Mouse (Mus musculus): Measurements from ENCODE around the gene Mccc2. TPM values are rescaled to one million over a fixed set of nuclear protein-coding genes. Genes with fewer than 3 reads are reported as not detected.
"Not testable (repeated sequence)": the region's sequence is repeated elsewhere in the genome, so short reads cannot be mapped to it uniquely, and the experiment has no call there.

Gene Mccc2
- polyA plus RNA-seq (2014; fragmentation: Nextera tagmentation; extraction: Ambion mirVana) = 27.5 and 29.2 TPM in 2 replicates

DNA sequence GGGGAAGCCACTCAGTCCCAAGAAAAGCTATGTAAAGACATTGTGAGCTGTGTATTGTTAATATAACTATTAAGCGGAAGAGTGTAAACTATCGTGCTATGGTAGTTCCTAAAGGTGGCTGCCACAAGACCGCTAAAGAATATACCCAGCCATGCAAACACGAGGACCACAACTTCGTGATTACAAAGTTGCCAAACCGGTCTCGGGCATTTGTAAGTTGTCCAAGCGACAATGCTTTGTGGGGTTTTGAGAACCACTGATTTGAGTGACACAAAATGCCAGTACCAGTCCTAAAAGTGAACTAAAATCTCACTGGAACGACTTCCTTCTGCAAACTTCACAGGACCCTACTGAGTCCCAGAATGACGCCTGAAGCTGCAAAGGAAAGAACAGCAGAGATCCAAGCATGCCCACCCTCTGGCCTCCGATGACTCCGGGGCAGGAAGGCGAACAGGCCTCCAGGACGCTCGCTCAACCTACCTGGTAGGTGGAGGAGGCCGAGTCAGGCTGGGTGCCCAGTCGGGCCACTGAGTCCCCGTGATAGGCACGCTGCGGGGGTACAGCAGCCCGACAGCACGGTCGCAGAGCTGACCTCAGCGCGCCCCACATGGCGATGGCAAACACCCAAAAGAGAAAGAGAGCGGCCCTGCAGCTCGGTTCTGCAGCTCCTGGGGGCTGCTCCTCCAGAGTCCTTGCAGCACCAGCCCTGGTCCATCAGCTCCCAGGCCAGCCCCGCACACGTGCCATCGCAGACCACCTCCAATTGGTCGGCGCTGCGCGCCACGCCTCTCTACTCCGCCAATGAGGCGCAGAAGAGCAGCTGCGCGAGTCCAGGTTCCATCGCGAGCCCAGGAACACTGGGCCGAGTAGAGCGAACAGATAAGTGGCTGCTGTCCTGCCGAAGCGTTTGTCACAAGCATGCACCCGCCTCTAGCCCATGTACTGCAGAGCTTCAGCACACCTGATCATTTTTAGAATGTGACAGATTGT lies at the start of gene Mccc2:
Gene Mccc2, minus strand, starts transcription at position 734 of the 990 bp plus-strand sequence.
- peak; percentile 100 for ATAC-seq (ENCODE audit: insufficient number of reproducible peaks, insufficient read depth, low FRiP score, low read depth)

GRCm38 (mm10) chr13:100063936-100064335 lies 48.5 kb upstream of the Mccc2 start:
- H3K9ac ChIP-seq (ENCODE audit: low read length) = no peak overlapping the region
- no peaks in the 10 kb centered on the region for H3K9me3 ChIP-seq (ENCODE audit: control insufficient read depth, low read length)
- peak overlapping the region; percentile 27 to 37; a peak in 1 of 4 replicates for H3K27ac ChIP-seq (replicated peaks in 1 of 2; ENCODE audit: control insufficient read depth in 1 of 2, insufficient read depth in 1 of 2, low read depth in 2 of 2, low read length in 2 of 2)
- WGBS = 68% methylated on average over 3 of the region's 3 CpGs
- no peak overlapping the region for H3K4me3 ChIP-seq (ENCODE audit: control insufficient read depth in 1 of 2, insufficient read depth in 1 of 2, low read depth in 1 of 2, low read length in 2 of 2)
- H3K4me2 ChIP-seq (ENCODE audit: low read length) = no peak overlapping the region
- no peaks in the 10 kb centered on the region for H3K27me3 ChIP-seq (ENCODE audit: control insufficient read depth, insufficient read depth, low read length)
- ATAC-seq (ENCODE audit: insufficient number of reproducible peaks, insufficient read depth, low FRiP score, low read depth) = no peak
- H3K36me3 ChIP-seq (ENCODE audit: control insufficient read depth, insufficient read depth, low read length) = peaks cover 90% of the 10 kb centered on the region
- peaks cover 3 to 7% of the 10 kb centered on the region in 2 experiments for H3K4me1 ChIP-seq (ENCODE audit: control insufficient read depth in 2 of 2, insufficient read depth in 2 of 2, low read length in 2 of 2)

More for the DNA sequence above, at the start of gene Mccc2:
- H3K27ac ChIP-seq (replicated peaks in 1 of 2; ENCODE audit: control insufficient read depth in 1 of 2, insufficient read depth in 1 of 2, low read depth in 2 of 2, low read length in 2 of 2) = peak within 1 kb of the TSS; percentile 6 to 67; a peak in 3 of 4 replicates
- H3K36me3 ChIP-seq (ENCODE audit: control insufficient read depth, insufficient read depth, low read length) = peaks cover 5% of the 10 kb centered on the region
- no peaks in the 10 kb centered on the region for H3K27me3 ChIP-seq (ENCODE audit: control insufficient read depth, insufficient read depth, low read length)
- 5% methylated on average over 41 of the region's 47 CpGs for WGBS
- no peaks in the 10 kb centered on the region for H3K9me3 ChIP-seq (ENCODE audit: control insufficient read depth, low read length)
- peaks cover 0 to 9% of the 10 kb centered on the region in 2 experiments; a peak in 2 of 4 replicates for H3K4me1 ChIP-seq (ENCODE audit: control insufficient read depth in 2 of 2, insufficient read depth in 2 of 2, low read length in 2 of 2)
- H3K4me3 ChIP-seq (ENCODE audit: control insufficient read depth in 1 of 2, insufficient read depth in 1 of 2, low read depth in 1 of 2, low read length in 2 of 2) = peak within 1 kb of the TSS; percentile 72 to 83
- H3K4me2 ChIP-seq (ENCODE audit: low read length) = peak within 1 kb of the TSS; percentile 88
- H3K9ac ChIP-seq (ENCODE audit: low read length) = peak within 1 kb of the TSS; percentile 83

DNA sequence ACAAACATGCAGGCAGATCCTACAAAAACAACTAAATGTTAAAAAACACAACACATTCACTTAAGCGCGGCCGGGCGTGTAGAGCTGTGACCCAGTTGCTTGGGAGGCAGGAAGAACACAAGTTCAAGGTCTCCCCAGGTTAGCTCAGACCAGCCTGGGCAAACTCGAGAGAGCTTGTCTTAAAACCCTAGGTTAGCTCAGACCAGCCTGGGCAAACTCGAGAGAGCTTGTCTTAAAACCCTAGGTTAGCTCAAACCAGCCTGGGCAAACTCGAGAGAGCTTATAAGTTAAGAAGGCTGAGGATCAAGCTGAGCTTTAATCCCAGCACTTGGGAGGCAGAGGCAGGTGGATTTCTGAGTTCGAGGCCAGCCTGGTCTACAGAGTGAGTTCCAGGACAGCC lies 42.3 kb upstream of the Mccc2 start:
- not testable (repeated sequence) for ATAC-seq (ENCODE audit: insufficient number of reproducible peaks, insufficient read depth, low FRiP score, low read depth); H3K27me3 ChIP-seq (ENCODE audit: control insufficient read depth, insufficient read depth, low read length); H3K27ac ChIP-seq (replicated peaks in 1 of 2; ENCODE audit: control insufficient read depth in 1 of 2, insufficient read depth in 1 of 2, low read depth in 2 of 2, low read length in 2 of 2); H3K4me3 ChIP-seq (ENCODE audit: control insufficient read depth in 1 of 2, insufficient read depth in 1 of 2, low read depth in 1 of 2, low read length in 2 of 2); H3K9ac ChIP-seq (ENCODE audit: low read length); H3K4me1 ChIP-seq (ENCODE audit: control insufficient read depth in 2 of 2, insufficient read depth in 2 of 2, low read length in 2 of 2); H3K4me2 ChIP-seq (ENCODE audit: low read length); H3K9me3 ChIP-seq (ENCODE audit: control insufficient read depth, low read length)
- 94% methylated on average over 8 of the region's 8 CpGs for WGBS
- H3K36me3 ChIP-seq (ENCODE audit: control insufficient read depth, insufficient read depth, low read length) = peaks cover 92% of the 10 kb centered on the region

GRCm38 (mm10) chr13:100026013-100026412 lies 10.6 kb upstream of the Mccc2 start:
- Histone ChIP-seq H3K9me3 (ENCODE audit: control insufficient read depth, low read length) (no peaks in the 10 kb centered on the region), H3K27me3 (ENCODE audit: control insufficient read depth, insufficient read depth, low read length) (no peaks in the 10 kb centered on the region), H3K27ac (replicated peaks in 1 of 2; ENCODE audit: control insufficient read depth in 1 of 2, insufficient read depth in 1 of 2, low read depth in 2 of 2, low read length in 2 of 2) (no peak overlapping the region), H3K9ac (ENCODE audit: low read length) (no peak overlapping the region), H3K4me1 (ENCODE audit: control insufficient read depth in 2 of 2, insufficient read depth in 2 of 2, low read length in 2 of 2) (no peaks in the 10 kb centered on the region), H3K4me2 (ENCODE audit: low read length) (no peak overlapping the region), H3K4me3 (ENCODE audit: control insufficient read depth in 1 of 2, insufficient read depth in 1 of 2, low read depth in 1 of 2, low read length in 2 of 2) (no peak overlapping the region), H3K36me3 (ENCODE audit: control insufficient read depth, insufficient read depth, low read length) (peaks cover 92% of the 10 kb centered on the region)
- no peak for ATAC-seq (ENCODE audit: insufficient number of reproducible peaks, insufficient read depth, low FRiP score, low read depth)
- 90% methylated on average over 6 of the region's 6 CpGs for WGBS

DNA sequence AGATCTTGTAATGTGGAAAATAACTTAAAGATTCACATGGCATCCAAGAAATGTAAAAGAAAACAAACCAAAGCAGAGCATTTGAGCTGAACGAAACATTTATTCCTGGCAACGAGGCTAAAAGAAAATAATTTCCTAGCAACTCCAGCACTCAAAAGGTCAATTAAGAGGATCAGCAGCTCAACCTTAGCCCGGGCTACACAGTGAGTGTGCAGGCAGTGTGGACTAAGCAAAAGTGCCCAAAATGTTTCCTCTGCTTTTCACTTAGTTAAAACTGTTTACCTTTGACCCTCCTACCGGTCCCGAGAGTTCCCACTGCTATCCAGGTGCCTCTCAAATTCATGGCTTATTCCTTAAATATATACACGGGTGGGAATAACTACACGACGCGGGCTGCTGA lies 1.5 kb upstream of the Mccc2 start:
- 87% methylated on average over 9 of the region's 9 CpGs for WGBS
- ATAC-seq (ENCODE audit: insufficient number of reproducible peaks, insufficient read depth, low FRiP score, low read depth) = no peak
- Histone ChIP-seq H3K27ac (replicated peaks in 1 of 2; ENCODE audit: control insufficient read depth in 1 of 2, insufficient read depth in 1 of 2, low read depth in 2 of 2, low read length in 2 of 2) (no peak overlapping the region), H3K9ac (ENCODE audit: low read length) (no peak overlapping the region), H3K27me3 (ENCODE audit: control insufficient read depth, insufficient read depth, low read length) (no peaks in the 10 kb centered on the region), H3K36me3 (ENCODE audit: control insufficient read depth, insufficient read depth, low read length) (peaks cover 18% of the 10 kb centered on the region), H3K4me1 (ENCODE audit: control insufficient read depth in 2 of 2, insufficient read depth in 2 of 2, low read length in 2 of 2) (peaks cover 0 to 9% of the 10 kb centered on the region in 2 experiments; a peak in 2 of 4 replicates), H3K4me2 (ENCODE audit: low read length) (no peak overlapping the region), H3K4me3 (ENCODE audit: control insufficient read depth in 1 of 2, insufficient read depth in 1 of 2, low read depth in 1 of 2, low read length in 2 of 2) (no peak overlapping the region), H3K9me3 (ENCODE audit: control insufficient read depth, low read length) (no peaks in the 10 kb centered on the region)

DNA sequence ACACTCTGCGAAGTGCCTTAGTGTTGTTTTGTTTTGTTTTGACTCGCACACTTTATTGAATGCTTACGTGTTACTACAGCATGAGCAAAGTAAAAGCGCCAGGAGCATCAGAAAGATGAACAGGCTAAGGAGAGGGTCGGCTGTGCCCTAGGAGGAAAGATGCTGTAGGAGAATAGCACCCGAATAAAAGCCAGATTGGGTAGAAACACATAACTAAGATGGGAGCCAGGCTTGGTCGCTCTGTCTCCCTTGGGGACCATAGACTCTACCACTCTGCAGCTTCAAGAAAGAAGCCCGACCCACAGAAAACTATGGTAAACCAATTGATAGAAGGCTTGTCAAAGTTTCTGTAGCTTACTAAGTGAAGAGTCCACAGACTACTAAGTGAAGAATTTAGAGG lies 498 bp upstream of the Mccc2 start:
- WGBS = 10% methylated on average over 8 of the region's 8 CpGs
- H3K36me3 ChIP-seq (ENCODE audit: control insufficient read depth, insufficient read depth, low read length) = peaks cover 10% of the 10 kb centered on the region
- no peaks in the 10 kb centered on the region for H3K27me3 ChIP-seq (ENCODE audit: control insufficient read depth, insufficient read depth, low read length)
- peak overlapping the region; percentile 83 for H3K9ac ChIP-seq (ENCODE audit: low read length)
- peak overlapping the region; percentile 88 for H3K4me2 ChIP-seq (ENCODE audit: low read length)
- H3K27ac ChIP-seq (replicated peaks in 1 of 2; ENCODE audit: control insufficient read depth in 1 of 2, insufficient read depth in 1 of 2, low read depth in 2 of 2, low read length in 2 of 2) = peak overlapping the region; percentile 6 to 67; a peak in 3 of 4 replicates
- ATAC-seq (ENCODE audit: insufficient number of reproducible peaks, insufficient read depth, low FRiP score, low read depth) = no peak
- peaks cover 0 to 9% of the 10 kb centered on the region in 2 experiments; a peak in 2 of 4 replicates for H3K4me1 ChIP-seq (ENCODE audit: control insufficient read depth in 2 of 2, insufficient read depth in 2 of 2, low read length in 2 of 2)
- H3K4me3 ChIP-seq (ENCODE audit: control insufficient read depth in 1 of 2, insufficient read depth in 1 of 2, low read depth in 1 of 2, low read length in 2 of 2) = peak overlapping the region; percentile 72 to 83
- no peaks in the 10 kb centered on the region for H3K9me3 ChIP-seq (ENCODE audit: control insufficient read depth, low read length)

GRCm38 (mm10) chr13:100005911-100006496 lies 9.4 kb downstream of the Mccc2 start:
- no peaks in the 10 kb centered on the region for H3K27me3 ChIP-seq (ENCODE audit: control insufficient read depth, insufficient read depth, low read length)
- H3K4me3 ChIP-seq (ENCODE audit: control insufficient read depth in 1 of 2, insufficient read depth in 1 of 2, low read depth in 1 of 2, low read length in 2 of 2) = no peak overlapping the region
- no peak overlapping the region for H3K27ac ChIP-seq (replicated peaks in 1 of 2; ENCODE audit: control insufficient read depth in 1 of 2, insufficient read depth in 1 of 2, low read depth in 2 of 2, low read length in 2 of 2)
- 84% methylated on average over 12 of the region's 12 CpGs for WGBS
- H3K4me1 ChIP-seq (ENCODE audit: control insufficient read depth in 2 of 2, insufficient read depth in 2 of 2, low read length in 2 of 2) = peaks cover 2 to 3% of the 10 kb centered on the region in 2 experiments; a peak in 1 of 4 replicates
- H3K36me3 ChIP-seq (ENCODE audit: control insufficient read depth, insufficient read depth, low read length) = no peaks in the 10 kb centered on the region
- no peak overlapping the region for H3K4me2 ChIP-seq (ENCODE audit: low read length)
- H3K9ac ChIP-seq (ENCODE audit: low read length) = no peak overlapping the region
- ATAC-seq (ENCODE audit: insufficient number of reproducible peaks, insufficient read depth, low FRiP score, low read depth) = no peak
- no peaks in the 10 kb centered on the region for H3K9me3 ChIP-seq (ENCODE audit: control insufficient read depth, low read length)

All from heart, embryonic 14.5 days (tissue).